Mouse (Mus musculus) cerebellum, adult (tissue): ENCODE data around the gene Taf8.
"Not testable (repeated sequence)": the region's sequence is repeated elsewhere in the genome, so short reads cannot be mapped to it uniquely, and the experiment has no call there.

ENCODE experiments used
- ATAC-seq: cut with Nextera tagmentation; 2 replicates; pipeline ENCODE4 v1.9.2; 2017; ENCODE audit warnings: mild to moderate bottlenecking, moderate library complexity, mixed read lengths; ENCODE audit not compliant: insufficient number of reproducible peaks, low FRiP score, low TSS enrichment

Gene Taf8

DNA sequence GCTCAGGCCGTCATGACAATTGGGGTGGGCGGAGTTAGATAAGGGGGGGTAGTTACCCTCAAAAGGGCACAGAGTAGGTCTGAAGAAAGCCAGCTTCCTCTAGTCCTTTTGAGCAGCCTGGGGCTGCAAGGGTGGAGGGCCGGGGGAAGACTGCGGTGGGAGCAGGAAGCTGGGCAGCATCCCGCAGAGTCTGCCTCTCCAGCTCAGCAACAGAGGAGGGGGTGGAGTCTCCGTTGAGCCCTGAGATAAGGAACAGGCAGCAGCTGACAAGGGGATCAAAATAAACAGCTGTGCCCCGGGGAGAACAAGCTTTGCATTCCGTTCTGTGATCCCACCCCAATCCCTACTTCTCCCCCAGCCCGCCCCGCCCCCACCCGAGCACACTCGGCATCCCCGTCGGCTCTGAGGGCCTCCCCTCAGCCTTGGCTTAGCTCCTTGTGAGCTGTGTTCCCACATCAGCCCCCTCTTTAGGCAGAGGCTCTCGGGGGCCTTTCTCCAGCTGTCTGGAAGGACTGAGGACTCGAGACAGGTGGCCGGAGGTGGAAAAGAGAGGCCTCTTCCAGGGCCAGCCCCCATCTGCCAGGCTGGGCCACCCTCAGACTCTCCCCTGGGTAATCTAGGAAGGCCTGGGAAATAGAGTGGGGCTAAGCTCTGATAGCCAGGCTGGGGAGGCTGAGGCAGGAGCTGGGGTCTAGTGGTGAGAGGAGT is 19.6 kb upstream of the Taf8 start:
- ATAC-seq = no peak

DNA sequence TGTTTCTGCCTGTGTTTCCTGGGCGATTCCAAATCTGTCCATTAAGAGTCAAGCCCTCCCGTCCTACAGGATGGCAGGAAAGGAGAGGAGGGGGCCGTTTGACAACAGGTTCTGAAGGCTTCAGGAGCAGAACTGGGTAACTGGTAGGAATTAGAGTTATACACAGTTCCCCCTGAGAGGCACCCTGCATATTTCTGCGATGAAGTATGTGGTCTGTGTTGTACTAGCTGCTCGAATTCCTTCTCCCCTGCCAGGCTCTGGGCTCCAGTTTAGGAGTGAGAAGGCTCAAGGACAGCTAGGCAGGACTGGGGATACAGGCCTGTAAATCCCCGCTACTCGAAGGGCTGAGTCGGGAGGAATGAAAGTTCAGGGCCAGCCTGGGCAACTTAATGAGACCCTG is 16.1 kb upstream of the Taf8 start:
- no peak for ATAC-seq

DNA sequence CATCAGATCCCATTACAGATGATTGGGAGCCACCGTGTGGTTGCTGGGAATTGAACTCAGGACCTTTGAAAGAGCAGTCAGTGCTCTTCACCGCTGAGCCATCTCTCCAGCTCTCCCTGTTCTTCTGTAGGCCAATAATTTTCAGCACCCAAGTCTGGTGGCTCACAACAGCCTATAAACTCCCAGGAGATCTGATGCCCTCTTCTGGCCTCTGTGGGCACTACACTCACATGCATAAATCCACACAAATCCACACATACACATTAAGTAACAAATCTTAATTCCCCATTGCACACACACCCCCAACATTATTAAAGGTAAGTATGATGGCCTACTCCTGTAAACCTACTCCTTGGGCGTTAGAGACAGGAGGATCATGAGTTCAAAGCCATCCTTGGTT is 14.1 kb upstream of the Taf8 start:
- ATAC-seq = no peak

DNA sequence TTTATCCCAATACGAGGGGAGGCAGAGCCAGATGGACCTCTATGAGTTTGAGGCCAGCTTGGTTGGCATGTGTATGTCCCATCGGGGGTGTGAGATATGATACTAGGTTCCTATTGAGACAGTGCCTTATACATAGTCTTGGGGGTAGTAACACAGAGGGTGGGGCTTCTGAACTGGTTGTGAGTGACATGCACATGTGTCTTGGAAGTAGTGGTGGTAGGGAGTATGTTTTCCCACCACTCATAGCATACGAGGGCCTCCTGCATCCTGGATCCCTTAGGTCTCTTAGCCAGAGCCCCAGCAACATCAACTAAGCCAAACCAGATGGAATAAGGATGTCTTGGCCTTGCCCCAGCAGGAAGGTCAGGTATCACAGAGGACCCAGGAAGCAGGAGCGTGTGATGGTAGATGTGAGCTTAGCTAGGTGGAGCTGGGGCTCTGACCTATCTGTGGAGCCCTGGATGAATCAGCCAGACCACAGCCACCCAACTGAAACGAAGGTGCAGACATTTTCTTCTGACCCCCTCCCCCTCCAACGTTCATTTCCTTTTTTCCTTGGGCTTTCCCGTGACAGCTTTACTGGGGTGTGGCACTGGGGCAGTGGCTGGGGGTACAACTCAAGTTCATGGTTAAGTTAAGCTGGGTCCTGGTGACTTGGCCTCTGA is 13.2 kb upstream of the Taf8 start:
- ATAC-seq = no peak

DNA sequence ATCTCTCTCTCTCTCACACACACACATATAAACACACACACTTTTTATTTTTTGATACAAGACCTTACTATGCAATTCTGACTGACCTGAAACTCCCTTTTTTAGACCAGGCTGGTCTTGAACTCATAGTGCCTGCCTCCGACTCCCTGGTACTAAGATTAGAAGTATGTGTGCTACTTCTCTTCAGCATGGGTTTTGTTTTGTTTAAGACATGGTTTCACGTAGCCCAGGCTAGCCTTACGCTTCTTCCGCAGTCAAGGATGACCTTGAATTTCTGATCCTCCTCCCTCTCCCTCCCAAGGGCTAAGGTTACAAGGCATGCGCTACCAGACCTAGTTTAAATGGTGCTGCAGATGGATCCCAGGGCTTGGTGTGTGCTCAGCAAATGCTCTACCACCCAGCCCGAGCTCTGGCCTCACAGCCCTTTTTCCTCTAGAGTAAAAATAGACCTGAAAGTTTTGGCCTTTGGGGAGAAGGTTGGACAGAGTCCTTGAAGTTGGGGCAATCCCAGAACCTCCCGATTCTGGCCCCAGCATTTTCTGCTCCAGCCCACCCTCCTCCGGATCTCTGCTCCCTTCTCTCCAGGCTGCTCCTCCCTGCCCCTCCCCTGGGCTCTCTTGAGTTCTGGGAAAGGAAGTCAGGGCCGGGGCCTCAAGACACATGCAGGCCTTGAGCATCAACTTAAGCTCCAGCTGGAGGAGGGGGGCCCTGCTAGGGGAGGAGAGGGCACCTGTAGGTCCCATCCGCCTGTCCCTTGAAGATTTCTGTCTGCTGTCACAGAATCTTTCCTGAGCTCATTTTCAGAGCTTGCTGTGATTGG is 11.1 kb upstream of the Taf8 start:
- no peak for ATAC-seq

DNA sequence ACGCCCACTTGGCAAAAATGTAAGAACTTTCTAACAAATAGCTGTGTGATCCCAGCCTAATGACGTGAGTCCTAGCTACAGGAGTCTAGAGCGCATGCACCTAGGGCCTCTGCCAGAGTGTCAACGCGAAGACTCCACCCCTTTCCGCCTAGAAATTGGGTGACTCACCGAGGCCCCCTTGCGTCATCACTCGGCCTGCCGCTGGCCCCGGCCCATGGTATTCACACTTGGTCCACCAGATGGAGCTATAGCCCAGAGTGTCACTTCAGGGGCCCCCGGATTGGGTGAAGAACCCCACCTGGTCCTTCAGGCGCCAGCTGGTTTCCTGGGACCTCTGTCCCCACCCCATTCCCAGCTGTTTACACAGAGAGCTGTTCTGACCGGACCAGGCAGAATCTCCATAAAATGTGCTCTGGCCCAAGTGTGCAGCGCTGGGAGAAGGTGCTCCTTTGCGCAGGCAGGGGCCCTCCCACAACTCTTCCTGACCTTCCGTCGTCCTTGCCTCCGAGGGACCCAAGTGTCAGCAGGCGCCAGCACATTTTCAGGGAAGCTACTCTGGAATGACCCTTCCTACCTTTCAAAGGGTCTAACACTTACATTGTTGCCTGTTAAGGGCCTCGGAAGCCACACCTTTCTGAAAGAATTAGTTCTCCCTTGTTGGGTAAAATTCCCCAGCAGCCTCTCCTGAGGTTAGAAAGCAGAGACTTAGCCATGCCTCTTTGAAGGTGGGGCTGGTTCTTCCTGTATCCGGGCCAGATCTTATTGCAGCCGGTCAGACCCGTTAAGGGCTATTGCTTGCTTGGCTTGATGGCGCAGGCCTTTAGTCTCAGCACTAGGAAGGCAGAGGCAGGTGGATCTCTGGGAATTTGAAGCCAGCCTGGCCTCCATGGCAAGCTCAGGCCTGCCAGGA is 9.3 kb upstream of the Taf8 start:
- peak; percentile 75 for ATAC-seq

DNA sequence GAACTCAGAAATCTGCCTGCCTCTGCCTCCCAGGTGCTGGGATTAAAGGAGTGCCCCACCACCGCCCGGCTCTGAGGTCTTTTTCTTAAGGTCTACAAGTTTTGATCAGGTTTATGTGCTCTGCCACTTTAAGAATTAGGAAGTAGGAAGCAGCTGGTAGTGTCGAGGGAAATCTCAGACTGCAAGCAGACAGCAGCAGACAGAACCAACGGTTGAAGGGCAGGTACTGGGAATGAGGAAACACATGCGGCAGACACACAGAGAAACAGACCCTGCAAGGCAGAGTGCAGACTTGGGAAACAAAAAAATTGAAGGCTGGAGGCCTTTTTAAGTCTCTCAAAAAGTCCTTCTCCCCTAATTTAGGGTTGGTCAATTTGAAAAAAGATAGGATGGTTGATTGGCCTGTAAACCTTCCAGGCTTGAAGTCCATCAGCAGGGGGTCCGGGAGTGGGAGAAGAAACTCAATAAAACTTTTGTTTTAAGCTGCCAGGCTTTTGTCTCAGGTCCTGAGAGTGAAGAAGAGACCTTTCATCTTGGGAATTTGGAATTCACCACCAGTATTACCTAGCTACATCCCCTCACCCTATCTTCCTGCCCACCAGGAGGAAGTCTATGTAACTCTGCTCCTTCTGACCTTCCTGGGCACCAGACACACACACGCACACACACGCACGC is 7.1 kb upstream of the Taf8 start:
- ATAC-seq = no peak

DNA sequence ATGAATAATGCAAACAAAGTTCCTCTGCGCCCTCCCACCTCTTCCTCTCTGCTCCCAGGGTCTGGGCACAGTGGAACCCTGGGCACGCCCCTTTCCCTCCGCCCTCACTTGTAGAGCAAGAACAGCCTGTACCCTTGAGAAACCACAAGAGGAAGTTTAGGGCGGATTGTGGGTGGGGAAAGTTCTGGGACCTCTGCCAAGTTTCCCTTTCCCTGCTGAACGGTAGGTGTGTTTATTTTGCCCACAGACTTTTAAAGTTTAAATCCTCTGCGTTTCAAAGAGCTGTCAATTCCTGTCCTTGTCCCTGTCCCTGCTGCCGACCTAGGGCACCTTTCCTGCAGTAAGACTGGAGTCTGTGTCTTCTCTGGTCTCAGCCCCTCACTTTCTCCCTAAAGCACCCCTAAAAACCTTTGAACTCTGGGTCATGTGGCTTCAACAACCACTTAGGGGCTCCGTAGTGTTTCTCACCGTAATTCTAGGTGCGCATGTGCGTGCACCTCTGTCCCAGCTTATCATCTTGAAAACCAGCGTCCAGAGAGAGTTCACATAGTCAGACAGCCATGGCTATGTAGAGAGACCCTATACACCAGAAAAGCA is 6.0 kb upstream of the Taf8 start:
- no peak for ATAC-seq

DNA sequence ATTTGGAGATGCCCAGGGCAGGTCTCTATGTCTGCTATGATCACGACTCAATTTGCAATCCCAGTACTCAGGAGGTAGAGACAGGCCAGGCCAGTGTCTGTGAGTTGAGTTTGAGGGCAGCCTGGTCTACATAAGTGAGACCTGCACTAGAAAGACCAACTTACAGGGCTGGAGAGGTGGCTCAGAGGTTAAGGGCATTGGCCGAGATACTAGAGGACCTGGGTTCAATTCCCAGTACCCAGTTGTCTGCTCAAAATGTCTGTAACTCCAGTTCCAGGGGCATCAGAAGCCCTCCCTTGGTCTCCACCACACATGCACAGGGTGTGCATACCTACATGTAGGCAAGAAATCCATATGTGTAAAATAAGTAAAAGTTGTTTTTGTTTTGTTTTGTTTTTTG is 5.4 kb upstream of the Taf8 start:
- no peak for ATAC-seq

DNA sequence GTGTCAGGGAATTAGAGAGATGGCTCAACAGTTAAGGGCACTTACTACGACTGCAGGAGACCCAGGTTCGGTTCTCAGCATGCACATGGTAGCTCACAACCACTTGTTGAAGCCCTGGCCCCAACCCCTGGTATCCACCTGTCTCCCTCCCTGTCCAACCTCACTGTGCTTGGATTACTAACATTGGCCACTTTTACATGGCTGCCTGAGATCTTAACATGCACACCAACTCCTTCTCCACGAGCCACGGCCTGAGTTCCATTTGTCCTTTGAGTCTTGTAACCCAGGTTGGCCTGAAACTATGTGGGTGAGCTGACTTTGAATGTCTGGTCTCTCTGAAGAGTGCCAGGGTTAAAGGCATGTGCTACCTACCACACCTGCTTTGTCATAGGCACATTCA is 4.6 kb upstream of the Taf8 start:
- no peak for ATAC-seq

DNA sequence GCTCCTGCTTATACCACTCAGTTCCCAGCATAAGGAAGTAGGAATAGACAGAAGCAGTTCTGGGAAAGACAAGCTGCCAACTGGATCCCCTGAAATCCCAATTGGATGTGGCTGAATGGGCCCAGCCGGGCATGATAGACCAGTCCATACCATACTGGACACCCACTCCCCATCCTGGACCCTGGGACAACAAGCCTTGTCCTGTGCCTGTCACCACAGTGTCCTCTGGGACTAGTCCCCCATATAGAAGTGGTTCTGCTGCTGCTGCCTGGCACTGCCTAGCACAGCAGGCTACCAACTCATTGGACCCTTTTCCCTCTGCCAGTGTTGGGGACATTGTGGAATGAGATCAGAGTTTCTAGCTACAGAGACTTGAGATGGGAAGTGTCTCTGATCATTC is 4.0 kb upstream of the Taf8 start:
- ATAC-seq = no peak

DNA sequence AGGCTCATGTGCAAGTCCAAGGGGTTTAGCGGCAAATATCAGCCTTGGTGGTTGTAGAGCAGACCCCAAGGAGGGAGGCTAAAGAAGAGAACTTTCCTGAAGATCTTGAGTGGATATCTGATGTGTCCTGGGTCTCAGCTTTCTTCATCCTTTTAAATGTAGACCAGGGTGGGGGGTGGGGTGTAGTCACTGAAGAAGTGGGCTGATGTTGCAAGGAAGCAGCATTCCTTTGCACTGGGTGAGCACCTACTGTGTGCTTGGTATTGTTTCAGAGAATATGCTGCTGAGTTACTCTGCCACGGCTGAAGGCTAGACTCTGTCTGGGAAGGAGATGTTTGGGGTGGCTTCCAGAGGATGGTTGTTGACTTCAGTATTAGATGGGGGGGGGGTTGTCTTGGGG is 3.5 kb upstream of the Taf8 start:
- no peak for ATAC-seq

DNA sequence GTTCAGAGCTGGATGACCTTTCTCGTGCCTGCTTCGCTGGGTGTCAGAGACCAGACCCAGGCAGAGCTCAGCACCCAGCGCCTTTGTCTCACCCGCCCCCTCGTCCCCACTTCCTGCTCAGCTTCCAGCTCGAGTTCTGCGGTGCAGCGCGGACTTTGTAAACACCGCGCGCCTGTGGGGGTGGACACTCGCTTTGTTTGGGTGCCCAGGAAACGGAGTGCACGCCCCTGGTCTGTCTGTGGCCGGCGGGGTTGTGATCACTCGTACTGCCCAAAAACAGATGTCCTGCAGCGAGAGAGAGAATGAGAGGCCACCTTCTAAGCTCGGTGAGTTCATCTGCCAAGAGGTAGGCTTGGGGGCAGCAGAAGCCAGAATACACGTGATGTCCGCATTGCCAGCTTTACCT is 2.9 kb upstream of the Taf8 start, which contains the start of gene Ccnd3:
TSS of gene Ccnd3 (plus strand) at position 111 of the 406 bp plus-strand sequence.
- no peak for ATAC-seq

DNA sequence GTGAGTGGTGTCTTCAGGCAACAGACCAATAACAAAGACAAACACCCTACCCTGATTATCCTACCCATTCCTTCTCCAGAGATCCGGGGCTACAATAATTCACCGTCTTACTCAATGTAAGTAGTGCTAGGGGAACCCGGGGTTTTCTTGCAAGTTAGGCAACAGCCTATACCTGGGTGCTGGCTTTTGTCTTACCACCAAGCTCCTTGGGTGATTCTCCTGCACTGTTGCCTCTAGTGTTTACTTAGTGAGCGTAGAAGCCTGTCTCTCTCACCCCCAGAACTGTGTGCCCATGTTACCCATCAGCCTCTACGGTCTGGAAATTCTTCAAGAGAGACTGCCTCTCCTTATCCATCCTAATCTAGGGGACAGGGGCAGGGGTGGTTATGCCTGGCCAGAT is 2.1 kb upstream of the Taf8 start:
- ATAC-seq = no peak

DNA sequence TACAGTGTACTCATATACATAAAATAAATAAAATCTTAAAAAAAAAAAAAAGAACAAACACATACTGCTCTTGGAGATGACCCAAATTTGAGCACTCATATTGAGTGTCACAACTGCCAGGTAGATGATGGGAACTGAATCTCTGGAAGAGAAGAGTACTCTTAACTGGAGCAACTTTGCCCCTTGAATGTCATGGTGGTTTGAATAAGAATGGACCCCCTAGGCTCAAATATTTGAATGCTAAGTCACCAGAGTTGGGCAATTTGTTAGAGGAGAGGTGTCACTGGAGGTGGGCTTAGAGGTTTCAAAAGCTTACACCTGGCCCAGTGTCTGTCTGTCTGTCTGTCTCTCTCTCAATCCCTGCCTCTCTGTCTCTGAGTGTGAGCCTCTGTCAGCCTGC is 1.6 kb upstream of the Taf8 start:
- ATAC-seq = no peak

DNA sequence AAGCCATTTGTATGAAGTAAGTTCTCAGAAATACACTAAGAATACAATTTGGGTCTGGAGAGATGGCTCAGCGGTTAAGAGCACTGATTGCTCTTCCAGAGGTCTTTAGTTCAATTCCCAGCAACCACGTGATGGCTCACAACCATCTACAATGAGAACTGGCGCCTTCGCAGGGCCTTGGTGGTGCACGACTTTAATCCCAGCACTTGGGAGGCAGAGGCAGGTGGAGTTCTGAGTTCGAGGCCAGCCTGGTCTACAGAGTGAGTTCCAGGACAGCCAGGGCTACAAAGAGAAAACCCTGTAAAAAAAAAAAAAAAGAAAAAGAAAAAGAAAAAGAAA is 584 bp upstream of the Taf8 start:
- not testable (repeated sequence) for ATAC-seq

DNA sequence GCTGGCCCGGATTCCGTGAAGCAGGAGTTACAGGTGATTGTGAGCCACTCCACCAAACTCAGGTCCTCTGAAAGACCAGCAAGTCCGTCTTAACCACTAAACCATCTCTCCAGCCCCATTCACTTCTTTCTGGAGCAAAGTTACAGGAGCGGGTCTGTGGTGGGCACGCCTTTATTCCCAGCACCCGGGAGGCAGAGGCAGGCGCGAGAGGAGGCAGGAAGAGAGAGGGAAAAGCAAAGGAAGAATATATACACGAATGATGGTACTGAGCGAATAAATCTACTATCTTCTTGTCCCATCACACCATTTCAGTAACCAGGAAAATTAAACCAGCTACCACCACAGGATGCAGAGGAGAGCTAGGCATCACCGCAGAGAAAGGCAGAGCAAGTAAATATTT is 561 bp downstream of the Taf8 start:
- ATAC-seq = no peak

DNA sequence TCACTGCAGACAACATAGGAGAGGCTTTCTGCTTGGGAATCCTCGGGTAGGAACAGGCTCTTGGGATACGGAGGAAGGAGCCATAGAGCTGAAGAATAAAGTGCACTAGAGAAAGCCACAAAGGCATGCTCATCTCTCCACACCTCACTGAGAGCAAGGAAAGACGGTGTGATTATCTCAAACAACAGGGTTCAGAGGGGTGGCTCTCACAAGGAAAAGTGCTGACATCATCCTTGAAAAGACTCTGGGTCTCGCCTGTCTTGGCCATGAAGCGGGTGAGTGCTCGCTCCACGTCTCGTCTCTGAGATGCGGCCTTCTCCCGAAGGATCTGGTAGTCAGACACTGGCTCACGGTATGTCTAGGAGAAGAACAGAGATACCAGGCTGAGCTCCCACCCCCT is 8.0 kb downstream of the Taf8 start:
- no peak for ATAC-seq

DNA sequence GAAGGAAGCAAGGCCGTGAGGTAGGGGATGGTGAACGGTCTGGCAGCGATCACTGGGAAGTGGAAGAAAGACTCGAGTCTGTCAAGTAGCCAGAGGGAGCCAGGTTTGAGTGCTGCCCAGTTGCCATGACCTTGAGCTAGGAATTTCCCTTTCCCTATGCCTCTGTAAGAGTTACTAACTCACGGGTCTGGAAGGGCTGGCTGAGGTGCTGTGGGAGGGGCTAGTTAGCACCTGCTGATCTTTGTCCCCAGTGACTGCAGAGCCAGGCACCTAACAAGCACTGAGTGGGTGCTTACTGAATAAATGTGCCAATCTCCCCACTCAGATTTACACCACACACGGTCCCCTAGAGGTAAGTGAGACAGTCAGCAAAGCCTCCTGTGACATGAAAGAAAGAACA is 8.4 kb downstream of the Taf8 start:
- no peak for ATAC-seq

DNA sequence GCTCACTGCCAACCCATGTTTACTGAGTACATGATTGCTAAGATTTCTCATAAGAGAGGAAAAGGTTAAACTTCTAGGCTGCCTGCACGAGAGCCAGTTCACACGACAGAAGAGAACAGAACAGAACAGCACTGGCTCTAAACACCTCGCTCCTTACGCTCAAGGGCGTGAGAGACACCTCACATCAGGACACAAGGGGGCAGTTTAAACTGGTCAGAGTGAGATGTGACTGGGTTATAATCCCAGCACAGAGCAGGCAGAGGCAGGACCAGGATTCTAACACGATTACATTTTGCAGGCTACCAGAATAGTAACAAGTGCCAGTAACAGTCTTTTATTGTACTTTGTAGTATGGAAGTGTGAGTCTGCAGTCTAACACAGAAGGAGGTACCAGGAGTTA is 9.4 kb downstream of the Taf8 start:
- no peak for ATAC-seq
